Mouse (Mus musculus): ENCODE data around the gene Sox15. TPM values are rescaled to one million over a fixed set of nuclear protein-coding genes. Genes with fewer than 3 reads are reported as not detected.

Gene Sox15
- total RNA-seq, 2 experiments from 2014 or later, result not detected

- no peak for DNase-seq (ENCODE audit: low spot score in 2 of 2)
These were observed 21.8 kb upstream of the Sox15 start for GRCm38 (mm10) chr11:69633128-69633866.

DNA sequence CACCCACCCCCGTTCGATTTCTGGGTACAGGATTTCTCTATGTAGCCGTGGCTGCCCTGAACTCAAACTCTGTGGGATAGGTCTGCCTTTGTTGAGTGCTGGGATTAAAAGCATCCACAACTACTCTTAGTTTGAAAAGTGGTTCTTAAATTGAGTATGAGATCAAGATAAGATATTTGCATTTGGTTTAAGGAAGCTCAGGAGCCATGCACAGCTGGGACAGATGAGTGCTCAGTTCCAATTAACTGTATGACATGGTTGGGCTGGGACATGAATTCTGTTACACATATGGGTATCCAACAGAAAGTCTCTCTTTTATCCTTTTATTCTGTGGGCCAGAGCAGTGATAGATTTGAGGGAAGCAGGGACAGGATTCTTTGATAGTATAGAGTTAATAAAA, 19.6 kb upstream of the Sox15 start:
- DNase-seq (ENCODE audit: low spot score in 2 of 2), result no peak

GRCm38 (mm10) chr11:69645860-69646259, 9.3 kb upstream of the Sox15 start:
- no peak for DNase-seq (ENCODE audit: low spot score in 2 of 2)

GRCm38 (mm10) chr11:69653399-69653798, 1.7 kb upstream of the Sox15 start:
- DNase-seq (ENCODE audit: low spot score in 2 of 2), result no peak

GRCm38 (mm10) chr11:69654760-69655159, 354 bp upstream of the Sox15 start:
- no peak for DNase-seq (ENCODE audit: low spot score in 2 of 2)

- no peak for DNase-seq (ENCODE audit: low spot score in 2 of 2)
These were observed 946 bp downstream of the Sox15 start for GRCm38 (mm10) chr11:69656065-69656455.

DNA sequence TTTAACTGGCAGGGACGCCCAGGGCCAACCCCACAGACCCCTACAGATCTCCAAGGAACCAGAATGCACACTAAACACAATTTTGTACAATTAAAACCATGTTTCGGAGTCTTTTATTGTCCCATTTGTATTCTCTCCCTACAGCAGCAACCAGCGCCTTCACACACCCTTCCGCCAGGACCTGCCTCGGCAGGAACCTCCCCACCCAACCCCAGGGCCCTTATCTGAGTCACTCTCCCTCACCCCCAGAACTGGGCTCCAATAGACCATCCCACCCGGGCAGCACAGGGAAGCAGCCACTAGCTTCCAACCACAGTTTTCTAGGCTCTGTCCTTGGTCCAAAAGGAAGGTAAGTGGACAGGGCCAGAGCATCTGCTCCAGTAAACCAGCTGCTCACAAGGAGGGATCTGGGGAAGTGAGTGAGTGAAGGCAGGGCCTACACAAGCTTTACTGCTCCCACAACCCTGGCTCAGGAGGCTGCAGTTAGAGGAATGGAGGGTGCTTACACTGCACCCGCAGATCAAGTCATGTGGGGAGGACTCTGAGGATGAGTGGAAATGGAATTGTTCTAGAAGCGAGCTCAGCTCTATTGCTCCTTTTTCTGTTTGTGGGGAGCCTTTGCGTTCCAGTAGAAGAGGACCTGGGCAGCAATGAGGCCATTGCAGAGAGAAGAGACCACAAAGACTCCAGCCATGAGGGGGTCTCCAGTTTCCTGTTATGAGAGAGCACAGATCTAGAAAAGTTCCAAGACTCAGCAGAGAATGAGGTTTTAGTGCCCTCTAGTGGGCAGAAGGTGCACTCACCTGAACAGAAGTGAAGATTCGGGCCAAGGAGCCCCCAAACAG, 1.7 kb downstream of the Sox15 start:
- peak in 1 of 2 experiments; percentile 59 for DNase-seq (ENCODE audit: low spot score in 2 of 2)

DNA sequence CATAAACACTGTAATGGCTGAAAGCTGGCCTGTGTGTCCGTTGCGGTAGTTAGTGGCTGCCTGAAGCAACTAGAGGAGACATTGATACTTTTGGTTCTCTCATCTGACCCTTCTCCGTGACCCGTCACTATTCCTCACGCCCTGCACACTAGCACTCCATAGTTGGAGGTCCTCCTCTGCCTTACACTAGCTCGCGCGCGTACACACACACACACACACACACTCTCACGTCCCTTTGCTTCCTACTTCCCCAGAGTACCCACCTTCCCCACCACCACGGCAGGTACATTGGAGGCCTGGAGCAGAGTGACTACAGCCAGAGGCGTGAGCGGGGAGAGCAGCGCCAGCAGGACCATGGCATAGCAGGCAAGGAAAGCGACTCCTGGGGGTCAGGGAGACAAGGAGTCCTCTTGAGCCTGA, 2.4 kb downstream of the Sox15 start:
- no peak for DNase-seq (ENCODE audit: low spot score in 2 of 2)

DNA sequence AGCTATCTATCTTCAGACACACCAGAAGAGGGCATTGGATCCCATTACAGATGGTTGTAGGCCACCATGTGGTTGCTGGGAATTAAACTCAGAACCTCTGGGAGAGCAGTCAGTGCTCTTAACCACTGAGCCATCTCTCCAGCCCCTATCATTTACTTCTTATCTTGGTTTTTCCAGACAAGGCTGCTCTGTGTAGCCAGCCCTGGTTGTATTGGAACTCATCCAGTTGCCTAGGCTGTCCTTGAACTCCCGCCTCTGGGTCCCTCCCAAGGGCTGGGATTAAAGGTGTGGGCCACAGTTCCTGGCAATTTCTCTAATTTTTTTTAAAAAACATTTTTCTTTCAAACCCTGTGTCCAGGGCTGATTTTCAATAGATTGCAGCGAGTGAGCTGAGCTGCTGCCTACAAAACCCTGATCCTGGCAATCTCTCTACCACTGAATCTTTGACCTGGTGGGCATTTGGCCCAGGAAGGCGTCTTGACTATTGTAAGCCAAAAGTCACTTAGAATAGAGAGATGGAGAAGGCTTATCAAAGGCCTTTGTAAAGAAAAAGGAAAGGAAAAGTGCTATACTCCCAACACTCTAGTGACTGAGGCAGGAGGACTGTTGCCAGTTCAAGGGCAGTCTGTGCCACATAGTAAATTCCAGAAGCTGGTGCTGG, 6.2 kb downstream of the Sox15 start:
- DNase-seq (ENCODE audit: low spot score in 2 of 2), result no peak

GRCm38 (mm10) chr11:69662213-69662966, 7.3 kb downstream of the Sox15 start, which contains the start of gene Mpdu1:
Gene Mpdu1, minus strand, starts transcription at chr11:69662642.
- DNase-seq (ENCODE audit: low spot score in 2 of 2), result peak; percentile 93 to 94

- DNase-seq (ENCODE audit: low spot score in 2 of 2), result no peak
These were observed 8.0 kb downstream of the Sox15 start for GRCm38 (mm10) chr11:69662967-69663671.

GRCm38 (mm10) chr11:69663795-69664194, 8.7 kb downstream of the Sox15 start:
- DNase-seq (ENCODE audit: low spot score in 2 of 2), result no peak

- DNase-seq (ENCODE audit: low spot score in 2 of 2), result no peak
These were observed 9.7 kb downstream of the Sox15 start for GRCm38 (mm10) chr11:69664841-69665240.

DNA sequence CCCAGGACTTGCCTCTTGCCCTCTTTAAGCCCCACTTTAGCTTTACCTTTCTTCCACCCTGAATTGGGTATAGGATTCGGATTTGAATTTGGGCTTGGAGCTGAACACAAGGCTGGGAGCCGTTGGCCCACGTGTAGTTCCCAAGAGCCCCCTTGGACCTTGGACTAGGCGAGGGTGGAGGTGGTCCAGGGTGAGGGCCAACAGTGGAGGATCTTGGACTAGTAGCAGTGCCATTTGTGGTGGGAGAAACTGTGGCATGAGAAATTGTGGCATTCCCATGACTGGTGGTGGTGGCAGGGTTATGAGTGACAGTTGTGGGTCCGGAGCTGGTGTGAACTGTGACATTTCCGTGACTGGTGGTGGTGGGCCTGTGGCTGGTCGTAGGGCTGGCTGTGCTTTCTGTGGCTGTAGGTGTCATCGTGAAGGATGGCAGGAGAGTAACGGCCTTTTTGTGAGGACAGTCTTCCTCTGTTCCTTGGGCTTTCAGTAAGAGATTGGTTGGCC, 10.4 kb downstream of the Sox15 start:
- DNase-seq (ENCODE audit: low spot score in 2 of 2), result no peak

DNA sequence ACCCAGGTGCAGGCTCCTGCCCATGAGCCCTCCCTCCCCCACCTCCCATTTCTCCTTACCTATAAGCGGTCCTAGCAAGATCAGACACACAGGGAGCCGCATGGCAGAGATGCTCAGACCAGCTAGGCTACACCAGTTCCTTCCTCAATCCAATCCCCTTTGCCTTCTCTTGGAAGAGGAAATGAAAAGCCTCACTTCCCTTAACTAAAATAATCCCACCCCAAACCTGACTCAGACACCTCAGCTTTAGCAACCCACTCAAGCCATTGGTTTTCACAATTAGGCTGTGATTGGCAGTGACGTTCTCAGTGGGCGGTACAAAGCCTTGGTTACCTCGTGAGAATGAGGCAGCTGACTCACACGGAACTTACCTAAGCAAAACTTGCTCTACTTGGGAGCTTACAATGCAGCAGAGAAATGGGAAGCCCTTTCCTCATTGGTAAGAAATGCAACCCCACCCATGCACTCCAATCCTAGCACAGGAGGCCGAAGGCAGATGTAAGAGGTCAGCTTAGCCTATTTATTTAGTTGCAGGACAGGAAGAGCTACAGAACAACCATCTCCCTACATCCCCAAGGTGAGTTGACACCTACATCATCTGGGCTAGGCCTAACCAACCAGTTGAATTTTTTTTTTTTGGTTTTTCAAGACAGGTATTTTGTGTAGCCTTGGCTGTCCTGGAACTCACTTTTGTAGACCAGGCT, 11.0 kb downstream of the Sox15 start, which contains the start of gene Cd68:
TSS of gene Cd68 (minus strand) at position 193 of the 704 bp plus-strand sequence.
- peak; percentile 66 to 77 for DNase-seq (ENCODE audit: low spot score in 2 of 2)

- DNase-seq (ENCODE audit: low spot score in 2 of 2), result no peak
These were observed 11.5 kb downstream of the Sox15 start for GRCm38 (mm10) chr11:69666665-69667005.

DNA sequence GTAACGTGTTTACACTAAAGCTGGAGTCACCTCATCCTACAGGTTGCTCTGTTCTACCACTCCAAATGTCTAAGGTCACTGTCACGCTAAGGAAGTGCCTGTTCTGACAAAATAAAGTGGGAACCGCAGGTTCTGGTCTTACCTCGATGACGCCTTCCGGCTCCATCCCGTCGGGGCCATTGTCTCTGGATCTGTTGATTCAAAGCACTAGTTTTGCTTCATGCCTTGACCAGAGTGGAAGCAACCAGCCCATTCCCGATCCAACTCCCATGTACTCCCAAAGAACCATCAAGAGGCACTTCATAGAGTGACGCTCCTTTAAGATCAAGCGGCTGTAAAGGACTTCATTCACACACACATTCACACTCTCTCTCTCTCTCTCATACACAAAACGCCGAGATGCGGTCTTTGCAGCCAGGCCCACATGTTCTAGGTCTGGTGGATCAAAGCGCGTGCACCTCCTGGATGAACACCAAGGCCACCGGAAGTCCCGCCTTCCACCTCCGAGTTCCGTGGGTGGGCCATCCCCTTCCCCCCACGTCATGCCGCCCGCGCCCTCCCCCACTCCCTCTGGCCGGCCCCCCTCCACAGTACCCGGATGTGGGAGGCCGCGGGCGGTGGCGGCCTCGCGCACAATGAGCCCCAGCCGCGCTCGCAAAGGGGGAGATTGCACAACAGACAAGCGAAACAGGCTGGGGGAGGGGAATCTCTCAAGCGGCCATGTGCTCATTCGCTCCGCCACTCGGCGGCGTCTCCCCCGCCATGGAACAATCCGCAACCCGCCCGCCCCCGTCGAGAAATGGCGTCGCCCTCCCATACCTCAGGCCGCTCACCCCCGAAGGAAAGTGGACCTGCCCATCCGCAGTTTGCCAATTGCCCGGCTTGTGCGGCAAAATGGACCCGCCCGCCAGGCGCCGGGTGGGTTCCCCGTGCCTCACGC, 15.9 kb downstream of the Sox15 start:
- peak; percentile 90 to 96 for DNase-seq (ENCODE audit: low spot score in 2 of 2)

DNA sequence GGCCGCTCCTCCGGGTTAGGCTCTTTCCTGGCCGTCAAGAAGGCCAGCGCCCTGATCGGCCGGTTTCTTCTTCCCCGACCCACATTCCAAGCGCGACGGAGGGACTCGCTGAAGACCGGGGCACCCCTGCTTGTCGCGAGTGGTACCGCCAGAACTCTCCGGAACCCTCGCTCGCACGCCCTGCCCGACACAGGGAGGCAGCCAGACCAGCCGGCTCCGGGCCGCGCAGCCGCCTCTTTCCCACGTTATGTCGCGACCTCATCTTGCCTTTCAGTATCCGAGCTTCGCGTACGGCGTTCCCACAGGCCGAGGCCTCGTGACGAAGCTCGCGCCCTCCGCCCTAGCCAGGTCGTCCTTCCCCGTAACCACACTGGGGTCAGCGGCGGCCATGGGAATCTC, 16.6 kb downstream of the Sox15 start:
- no peak for DNase-seq (ENCODE audit: low spot score in 2 of 2)

All from layer of hippocampus, adult 18-20 months (tissue).